Mouse (Mus musculus) kidney, postnatal 0 days (tissue): ENCODE results near the gene Col19a1. TPM values are rescaled to one million over a fixed set of nuclear protein-coding genes. Genes with fewer than 3 reads are reported as not detected.
A peak's percentile ranks its signal among the peaks of the same experiment; 100 is the strongest.

Source experiments
- ATAC-seq: fragments of 200-750 bp; cut with Nextera tagmentation; replicated peaks from 2 replicates; pipeline ENCODE4 v1.8.0; 2017; ENCODE audit warnings: low read depth, moderate number of reproducible peaks, moderate TSS enrichment, moderate library complexity; ENCODE audit not compliant: low FRiP score
- DNase-seq: peaks from one replicate; pipeline ENCODE4 v3.0.0-alpha.2; 2016; ENCODE audit warnings: low spot score
- H3K27ac ChIP-seq: fragments of 300-500 bp; sonication (generic); 2 replicates; pipeline ENCODE4 v1.5.1; 2014; ENCODE audit warnings: mild to moderate bottlenecking
- H3K27me3 ChIP-seq: fragments of 300-500 bp; sonication (generic); 2 replicates; pipeline ENCODE4 v1.6.1; 2014; ENCODE audit warnings: low read length, mixed read lengths; ENCODE audit not compliant: insufficient read depth
- H3K36me3 ChIP-seq: fragments of 300-500 bp; sonication (generic); 2 replicates; pipeline ENCODE4 v1.6.1; 2014; ENCODE audit warnings: low read length, mixed read lengths; ENCODE audit not compliant: insufficient read depth
- H3K4me1 ChIP-seq: fragments of 300-500 bp; sonication (generic); replicated peaks from 2 replicates; pipeline ENCODE4 v1.6.1; 2014; ENCODE audit warnings: antibody characterized with exemption, low read length, mixed read lengths; ENCODE audit not compliant: insufficient read depth
- H3K4me2 ChIP-seq: fragments of 300-500 bp; sonication (generic); 2 replicates; pipeline ENCODE4 v1.6.1; 2014; ENCODE audit warnings: mild to moderate bottlenecking, low read length, moderate library complexity, mixed read lengths
- H3K4me3 ChIP-seq: fragments of 300-500 bp; sonication (generic); replicated peaks from 2 replicates; pipeline ENCODE4 v1.5.1; 2014; ENCODE audit warnings: low read depth, low read length
- H3K9ac ChIP-seq: fragments of 300-500 bp; sonication (generic); 2 replicates; pipeline ENCODE4 v1.6.1; 2014; ENCODE audit warnings: low read depth, low read length
- H3K9me3 ChIP-seq: fragments of 300-500 bp; sonication (generic); replicated peaks from 2 replicates; pipeline ENCODE4 v1.6.1; 2016; ENCODE audit warnings: low read length, inconsistent platforms, mixed read lengths
- CTCF ChIP-seq: IDR thresholded peaks from 2 replicates; pipeline ENCODE4 v1.5.1; 2016; ENCODE audit warnings: antibody characterized with exemption, low read depth, mild to moderate bottlenecking, moderate library complexity
- WGBS: fragments of 180-500 bp; shearing (Covaris S2); extraction: QIAGEN DNeasy Blood & Tissue Kit; methylation state at CpG from one replicate; pipeline ENCODE4 v1.1.7; 2014; 5-methylcytosine and 5-hydroxymethylcytosine counted together
- polyA plus RNA-seq: library from polyadenylated mRNA; unstranded; fragments of >200 nt; fragmentation: Nextera tagmentation; extraction: Ambion mirVana; gene quantifications from 2 replicates; pipeline ENCODE4 v1.2.1, GENCODE M21; 2015

The Col19a1 gene
- polyA plus RNA-seq, 1 experiment from 2014 or later = 0.16 TPM

DNA sequence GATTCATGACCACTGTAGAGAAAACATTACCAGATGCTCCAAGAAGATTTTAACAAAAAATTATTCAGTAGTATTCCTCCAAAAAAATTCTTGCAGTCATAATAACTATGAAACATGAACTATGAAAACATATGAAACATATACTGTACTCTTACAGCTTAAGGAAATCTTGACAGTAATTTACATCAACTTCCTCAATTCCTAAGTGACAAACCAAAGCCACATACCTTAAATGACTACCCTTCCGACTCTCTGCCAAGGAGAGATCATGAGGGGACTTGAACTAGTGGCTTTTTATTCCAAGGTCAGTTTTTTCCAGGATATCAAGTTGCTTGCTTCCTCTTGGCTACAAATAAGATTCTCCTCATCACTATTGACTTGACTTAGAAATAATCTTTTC lies 39.7 kb downstream of the Col19a1 start:
- Histone ChIP-seq H3K36me3 (no peaks in the 10 kb centered on the region), H3K4me1 (no peaks in the 10 kb centered on the region), H3K27ac (no peak overlapping the region), H3K9ac (no peak overlapping the region), H3K9me3 (no peaks in the 10 kb centered on the region), H3K27me3 (no peaks in the 10 kb centered on the region), H3K4me3 (no peak overlapping the region), H3K4me2 (no peak overlapping the region)
- WGBS = 48% methylated on average over 1 of the region's 1 CpGs
- TF ChIP-seq CTCF = no peak
- ATAC-seq = no peak
- no peak for DNase-seq

GRCm38 (mm10) chr1:24539852-24540251 lies 47.4 kb downstream of the Col19a1 start:
- no peak for TF ChIP-seq CTCF
- 63% methylated on average over 1 of the region's 1 CpGs for WGBS
- H3K36me3 ChIP-seq = no peaks in the 10 kb centered on the region

GRCm38 (mm10) chr1:24527194-24527593 lies 60.1 kb downstream of the Col19a1 start:
- Histone ChIP-seq H3K27me3 (no peaks in the 10 kb centered on the region), H3K27ac (no peak overlapping the region), H3K9ac (no peak overlapping the region), H3K9me3 (no peaks in the 10 kb centered on the region), H3K4me2 (no peak overlapping the region), H3K4me3 (no peak overlapping the region), H3K36me3 (no peaks in the 10 kb centered on the region), H3K4me1 (no peaks in the 10 kb centered on the region)
- 57% methylated on average over 2 of the region's 2 CpGs for WGBS
- no peak for TF ChIP-seq CTCF
- DNase-seq (no peak), ATAC-seq (no peak)

More at GRCm38 (mm10) chr1:24539852-24540251, 47.4 kb downstream of the Col19a1 start:
- H3K4me3 ChIP-seq = no peak overlapping the region
- DNase-seq = no peak
- H3K4me1 ChIP-seq = no peaks in the 10 kb centered on the region
- ATAC-seq = no peak
- no peak overlapping the region for H3K4me2 ChIP-seq
- H3K9ac ChIP-seq = no peak overlapping the region
- H3K9me3 ChIP-seq = no peaks in the 10 kb centered on the region
- no peak overlapping the region for H3K27ac ChIP-seq
- no peaks in the 10 kb centered on the region for H3K27me3 ChIP-seq

GRCm38 (mm10) chr1:24517462-24517861 lies 69.8 kb downstream of the Col19a1 start:
- Histone ChIP-seq H3K4me1 (no peaks in the 10 kb centered on the region), H3K4me2 (no peak overlapping the region), H3K27me3 (no peaks in the 10 kb centered on the region), H3K4me3 (no peak overlapping the region), H3K36me3 (no peaks in the 10 kb centered on the region), H3K27ac (no peak overlapping the region), H3K9me3 (no peaks in the 10 kb centered on the region), H3K9ac (no peak overlapping the region)
- DNase-seq (no peak), ATAC-seq (no peak)
- TF ChIP-seq CTCF = no peak
- WGBS = 76% methylated on average over 4 of the region's 4 CpGs

- WGBS = 91% methylated on average over 5 of the region's 5 CpGs
- DNase-seq = no peak
- TF ChIP-seq CTCF = no peak
These were observed 71.9 kb downstream of the Col19a1 start for GRCm38 (mm10) chr1:24515341-24515740.

GRCm38 (mm10) chr1:24511536-24511935 lies 75.7 kb downstream of the Col19a1 start:
- WGBS = 61% methylated on average over 6 of the region's 6 CpGs
- no peaks in the 10 kb centered on the region for H3K9me3 ChIP-seq
- no peaks in the 10 kb centered on the region for H3K27me3 ChIP-seq
- H3K36me3 ChIP-seq = no peaks in the 10 kb centered on the region
- DNase-seq (peak; percentile 21), ATAC-seq (no peak)
- H3K9ac ChIP-seq = no peak overlapping the region
- no peaks in the 10 kb centered on the region for H3K4me1 ChIP-seq
- TF ChIP-seq CTCF = no peak
- H3K4me3 ChIP-seq = no peak overlapping the region
- no peak overlapping the region for H3K4me2 ChIP-seq
- no peak overlapping the region for H3K27ac ChIP-seq

More at GRCm38 (mm10) chr1:24515341-24515740, 71.9 kb downstream of the Col19a1 start:
- Histone ChIP-seq H3K9ac (no peak overlapping the region), H3K4me1 (no peaks in the 10 kb centered on the region), H3K9me3 (no peaks in the 10 kb centered on the region), H3K4me3 (no peak overlapping the region), H3K4me2 (no peak overlapping the region), H3K27me3 (no peaks in the 10 kb centered on the region), H3K27ac (no peak overlapping the region), H3K36me3 (no peaks in the 10 kb centered on the region)
- no peak for ATAC-seq

- ATAC-seq = no peak
- H3K4me1 ChIP-seq = no peaks in the 10 kb centered on the region
- no peaks in the 10 kb centered on the region for H3K36me3 ChIP-seq
- no peak overlapping the region for H3K27ac ChIP-seq
- no peak overlapping the region for H3K9ac ChIP-seq
- no peaks in the 10 kb centered on the region for H3K9me3 ChIP-seq
- no peaks in the 10 kb centered on the region for H3K27me3 ChIP-seq
- 90% methylated on average over 4 of the region's 4 CpGs for WGBS
- H3K4me2 ChIP-seq = no peak overlapping the region
- DNase-seq = no peak
- no peak overlapping the region for H3K4me3 ChIP-seq
- TF ChIP-seq CTCF = no peak
These were observed 91.9 kb downstream of the Col19a1 start for GRCm38 (mm10) chr1:24495400-24495799.
